Mouse (Mus musculus) C2C12 (cell line): ENCODE data around the gene Tab2.

Experiments
- CTCF ChIP-seq: IDR thresholded peaks from one replicate; pipeline ENCODE4 v1.5.1; 2011; ENCODE audit not compliant: control insufficient read depth, insufficient read depth, insufficient read length
- FOSL1 ChIP-seq: IDR thresholded peaks from one replicate; pipeline ENCODE4 v1.8.0; 2011; ENCODE audit warnings: mild to moderate bottlenecking, low read length; ENCODE audit not compliant: poor library complexity, insufficient read depth, severe bottlenecking
- MYOG ChIP-seq: IDR thresholded peaks from one replicate; pipeline ENCODE4 v1.6.1; 2011; ENCODE audit not compliant: control insufficient read depth, insufficient read length; ENCODE audit errors: extremely low read depth

DNA sequence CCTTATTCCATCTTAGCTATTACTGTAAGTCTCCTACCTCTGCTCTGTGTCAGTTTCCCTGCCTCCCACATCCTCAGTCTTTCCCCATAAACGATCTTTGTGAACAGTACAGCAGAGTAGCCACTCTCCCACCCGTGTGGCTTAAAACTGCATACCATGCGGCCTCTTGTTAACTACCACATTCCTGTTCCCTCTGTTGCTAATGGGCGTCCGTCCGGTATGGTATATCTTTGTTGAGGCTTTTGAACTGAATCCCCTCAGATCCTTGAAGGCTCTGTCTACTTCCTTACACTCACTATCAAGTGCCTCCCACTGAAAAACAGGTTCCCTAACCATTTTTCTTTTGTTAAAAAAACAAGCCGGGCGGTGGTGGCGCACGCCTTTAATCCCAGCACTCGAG, 30.5 kb downstream of the Tab2 start:
- TF ChIP-seq CTCF (no peak), MYOG (no peak), FOSL1 (no peak)
